Mouse (Mus musculus): ENCODE measurements around the gene Ppt1.

Ppt1 gene

GRCm38 (mm10) chr4:122905359-122905758 lies 69.3 kb downstream of the Ppt1 start:
- no peak for DNase-seq (ENCODE audit: low read depth, low spot score)

Data from 3T3-L1 (cell line).